Mouse (Mus musculus) olfactory bulb, adult 2 months (tissue): ENCODE results near the gene Slc7a6.

Source experiments
- CTCF ChIP-seq: fragments of 200-500 bp; IDR thresholded peaks from 2 replicates; pipeline ENCODE4 v1.5.1; 2012; ENCODE audit warnings: low read depth, mild to moderate bottlenecking, low read length, moderate library complexity; ENCODE audit not compliant: insufficient read depth
- POLR2A ChIP-seq: fragments of 200-500 bp; IDR thresholded peaks from 2 replicates; pipeline ENCODE4 v1.6.1; 2012; ENCODE audit warnings: mild to moderate bottlenecking, low read depth, low read length, moderate library complexity; ENCODE audit not compliant: insufficient read depth

GRCm38 (mm10) chr8:106234567-106235261 is 66.1 kb downstream of the Slc7a6 start:
- TF ChIP-seq POLR2A (no peak), CTCF (no peak)
